Mouse (Mus musculus) lung, adult 2 months (tissue): Measurements from ENCODE around the gene Tns2. TPM values are rescaled to one million over a fixed set of nuclear protein-coding genes. Genes with fewer than 3 reads are reported as not detected.

Experiments
- DNase-seq: peaks from one replicate; pipeline ENCODE4 v3.0.0; 2022
- H3K4me1 ChIP-seq: fragments of 200-500 bp; 2 replicates; pipeline ENCODE4 v1.6.1; 2011; ENCODE audit warnings: low read length; ENCODE audit not compliant: control insufficient read depth, insufficient read depth
- H3K4me3 ChIP-seq: fragments of 200-500 bp; replicated peaks from 2 replicates; pipeline ENCODE3; 2011; ENCODE audit warnings: low read depth, mild to moderate bottlenecking, control low read depth, low read length; ENCODE audit errors: extremely low read depth
- CTCF ChIP-seq: fragments of 200-500 bp; IDR thresholded peaks from 2 replicates; pipeline ENCODE4 v1.5.1; 2011; ENCODE audit warnings: mild to moderate bottlenecking, low read length, control low read depth; ENCODE audit not compliant: insufficient read depth
- POLR2A ChIP-seq: fragments of 200-500 bp; IDR thresholded peaks from 2 replicates; pipeline ENCODE4 v1.6.1; 2011; ENCODE audit warnings: low read depth, mild to moderate bottlenecking, control low read depth, low read length, borderline replicate concordance; ENCODE audit errors: extremely low read depth
- WGBS: fragments of 180-500 bp; shearing (Covaris S2); methylation state at CpG from one replicate; pipeline ENCODE4 v1.1.7; 2018; 5-methylcytosine and 5-hydroxymethylcytosine counted together
- polyA plus RNA-seq: library from polyadenylated mRNA; depleted of rRNA; stranded (reverse); fragments of >200 nt; gene quantifications from 2 replicates; pipeline ENCODE4 v1.2.3, GENCODE M21; 2012

The Tns2 gene
- polyA plus RNA-seq, 1 experiment, result 255 TPM

DNA sequence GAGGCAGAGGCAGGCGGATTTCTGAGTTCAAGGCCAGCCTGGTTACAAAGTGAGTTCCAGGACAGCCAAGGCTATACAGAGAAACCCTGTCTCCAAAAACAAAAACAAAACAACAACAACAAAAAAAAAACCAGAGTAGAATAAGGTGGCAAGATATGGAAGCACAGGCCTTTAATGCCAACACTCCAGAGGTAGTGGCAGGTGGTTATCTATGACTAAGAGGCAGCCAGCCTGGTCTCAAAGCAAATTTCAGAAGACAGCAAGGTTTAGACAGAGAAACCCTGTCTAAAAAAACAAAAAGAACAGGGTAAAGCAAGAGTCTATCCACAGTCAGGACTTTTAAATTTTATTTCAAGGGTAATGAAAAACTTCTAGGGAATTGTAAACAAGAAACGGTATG lies 34.5 kb downstream of the Tns2 start:
- TF ChIP-seq CTCF (no peak), POLR2A (no peak)
- H3K4me3 ChIP-seq, result no peak overlapping the region
- no peak for DNase-seq
- peaks cover 11% of the 10 kb centered on the region for H3K4me1 ChIP-seq
- 57% methylated on average over 2 of the region's 2 CpGs for WGBS

DNA sequence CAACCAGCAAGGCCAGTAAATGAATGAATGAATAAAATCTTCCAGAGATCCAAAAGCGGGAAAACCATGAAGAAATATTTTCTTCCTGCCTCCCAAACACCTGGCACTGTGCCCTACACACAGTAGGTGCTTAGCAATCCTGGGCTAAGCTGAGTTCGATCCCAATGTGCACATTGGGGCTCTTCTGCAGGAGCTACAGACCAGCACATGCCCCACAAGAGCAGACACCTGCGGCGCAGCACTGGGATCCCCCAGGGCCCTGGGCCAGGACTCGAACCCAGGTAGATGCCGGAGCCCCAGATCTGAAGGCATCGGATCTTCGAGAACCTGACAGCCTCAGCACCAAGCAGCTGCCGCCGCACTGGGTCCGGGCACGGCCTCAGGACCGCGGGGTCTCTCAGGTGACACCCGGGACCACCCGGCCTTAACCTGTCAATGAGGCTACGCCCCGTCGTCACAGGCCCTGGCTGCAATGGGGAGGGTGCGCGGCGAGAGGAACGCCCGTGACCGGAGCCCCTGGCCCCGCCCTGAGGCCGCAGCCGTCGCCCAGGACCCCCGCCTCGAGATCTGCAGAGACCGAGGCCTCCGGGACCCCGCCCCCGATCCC lies 35.4 kb downstream of the Tns2 start:
- no peak for TF ChIP-seq CTCF
- no peak for TF ChIP-seq POLR2A
- peaks cover 11% of the 10 kb centered on the region for H3K4me1 ChIP-seq
- 2% methylated on average over 35 of the region's 35 CpGs for WGBS
- DNase-seq, result no peak
- peak overlapping the region; percentile 85 for H3K4me3 ChIP-seq

DNA sequence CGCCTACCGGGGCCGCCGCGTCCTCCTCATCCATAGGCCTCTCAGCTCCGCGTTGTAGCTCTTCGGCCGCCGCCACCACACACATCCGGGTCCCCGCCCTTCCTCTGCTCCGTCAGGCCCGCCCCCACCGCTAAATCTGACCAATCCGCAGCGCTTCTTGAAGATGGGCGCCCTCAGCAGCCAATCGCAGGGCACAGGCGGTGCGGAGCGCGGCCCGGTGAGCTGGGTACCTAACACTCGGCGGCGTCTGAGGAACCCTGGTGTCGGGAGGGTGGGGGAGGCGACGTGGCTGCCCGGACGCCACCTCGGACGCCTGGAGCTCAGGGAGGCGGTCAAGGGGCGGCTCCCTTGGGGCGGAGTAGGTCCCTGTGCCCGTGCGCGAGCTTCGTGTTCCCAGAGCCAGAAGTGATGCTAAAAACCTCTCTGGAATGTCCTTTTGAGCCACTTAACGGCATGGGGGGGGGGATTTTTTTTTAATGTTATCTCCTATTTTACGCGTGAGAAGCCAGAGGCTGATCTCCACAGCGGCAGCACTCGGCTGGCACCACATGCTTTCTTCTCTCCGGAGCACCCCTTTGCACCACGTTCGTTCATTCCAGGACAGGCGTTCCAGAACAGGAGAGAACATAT lies 36.0 kb downstream of the Tns2 start, which contains the start of gene Spryd3:
Spryd3 (minus strand) TSS at position 106 of the 630 bp plus-strand sequence.
- under 1% methylated on average over 50 of the region's 50 CpGs for WGBS
- DNase-seq, result peak; percentile 99
- H3K4me3 ChIP-seq, result peak within 1 kb of the TSS; percentile 85
- peak; percentile 40; the same call in 1 of the 2 replicates for TF ChIP-seq POLR2A
- no peak for TF ChIP-seq CTCF
- peaks cover 11% of the 10 kb centered on the region for H3K4me1 ChIP-seq

DNA sequence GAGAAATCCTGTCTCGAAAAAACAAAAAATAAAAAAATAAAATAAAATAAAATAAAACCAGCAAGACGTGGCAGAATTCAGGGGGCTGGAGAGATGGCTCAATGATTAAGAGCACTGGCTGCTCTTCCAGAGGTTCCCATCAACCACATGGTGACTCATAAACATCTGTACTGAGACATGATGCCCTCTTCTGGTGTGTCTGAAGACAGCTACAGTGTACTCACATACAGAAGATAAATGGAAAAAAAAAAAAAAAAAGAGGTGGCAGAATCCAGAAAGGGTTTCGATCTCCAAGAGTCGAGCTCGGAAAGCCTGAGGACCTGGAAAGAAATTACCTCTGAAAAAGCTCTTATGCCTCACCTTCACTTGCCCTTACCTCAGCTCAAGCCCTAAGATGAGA lies 40.9 kb downstream of the Tns2 start:
- peaks cover 6% of the 10 kb centered on the region for H3K4me1 ChIP-seq
- no peak for TF ChIP-seq CTCF
- no peak for TF ChIP-seq POLR2A
- H3K4me3 ChIP-seq, result no peak overlapping the region
- WGBS, result 86% methylated on average over 5 of the region's 5 CpGs
- no peak for DNase-seq

DNA sequence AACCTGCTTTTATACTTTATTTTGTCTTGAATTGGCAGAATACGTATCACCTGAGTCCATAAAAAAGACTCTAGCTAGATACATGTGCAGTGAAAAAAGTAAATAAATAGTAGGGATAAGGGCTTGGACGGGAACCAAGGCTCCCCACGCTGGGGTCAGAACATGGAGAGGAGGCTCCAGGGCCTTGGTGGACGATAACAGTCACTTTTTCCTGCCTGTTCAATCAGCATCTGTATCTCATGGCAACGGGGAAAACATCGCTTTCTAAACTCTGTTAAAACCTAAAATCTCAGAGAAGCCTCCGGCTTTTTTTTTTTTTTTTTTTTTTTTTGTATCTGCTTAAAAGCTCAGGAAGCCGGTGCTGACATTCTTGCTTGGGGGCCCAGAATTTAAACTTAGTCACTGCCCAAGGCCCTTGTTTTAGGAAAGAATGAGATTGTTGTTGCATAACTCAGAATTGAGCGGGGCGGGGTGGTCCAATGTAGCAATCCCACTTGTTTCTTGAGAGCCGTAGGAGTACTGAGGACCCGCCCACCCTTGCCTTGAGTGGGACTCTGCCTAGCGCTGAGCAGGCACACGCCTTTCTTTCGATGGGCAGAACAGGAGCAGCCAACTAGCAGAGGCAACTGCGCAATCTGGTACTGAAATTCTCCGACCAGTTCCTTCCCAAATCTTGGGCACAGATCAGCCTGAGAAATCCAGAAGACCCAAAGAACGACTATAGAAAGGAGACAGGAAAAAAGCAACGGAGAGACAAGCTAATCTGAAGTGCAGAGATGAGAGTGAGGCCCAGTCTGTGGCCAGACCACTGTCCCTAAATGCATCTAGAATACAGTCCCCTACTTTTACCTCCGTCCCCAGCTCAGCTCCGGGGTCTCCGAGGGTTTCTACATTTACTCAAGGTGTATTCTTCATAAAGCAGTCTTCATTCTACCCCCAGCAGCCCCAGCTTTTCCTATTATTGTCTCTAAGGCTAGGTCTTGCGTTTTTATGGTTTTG lies 43.0 kb downstream of the Tns2 start:
- DNase-seq, result peak; percentile 83
- WGBS, result 41% methylated on average over 23 of the region's 23 CpGs

DNA sequence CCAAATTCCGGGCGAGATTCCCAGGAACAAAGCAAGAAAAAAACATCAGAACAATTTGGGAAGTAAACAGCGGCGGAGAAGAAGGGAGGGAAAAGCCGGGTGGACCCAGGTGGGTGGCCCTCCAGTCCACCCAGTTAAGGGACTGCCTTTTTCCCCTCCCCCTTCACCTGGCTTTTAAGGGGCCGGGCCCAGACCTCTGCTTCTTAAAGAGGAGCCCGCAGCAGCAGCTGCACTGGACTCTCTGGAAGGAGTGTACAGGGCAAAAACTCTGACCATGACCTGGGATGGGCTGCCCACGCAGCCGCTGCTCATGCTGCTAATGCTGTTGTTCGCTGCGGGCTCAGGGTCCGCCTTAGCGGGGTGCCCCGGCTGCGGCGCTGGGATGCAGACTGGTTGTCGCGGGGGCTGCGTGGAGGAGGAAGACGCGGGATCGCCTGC lies 44.1 kb downstream of the Tns2 start, which contains the start of gene Igfbp6:
Igfbp6 (plus strand) TSS at position 89 of the 438 bp plus-strand sequence.
- WGBS, result 17% methylated on average over 22 of the region's 22 CpGs
- peak; percentile 48 for DNase-seq
- H3K4me3 ChIP-seq, result peak within 1 kb of the TSS; percentile 64
- H3K4me1 ChIP-seq, result 0 out of 2 replicates have a peak, but pooled peaks cover 2% of the 10 kb centered on the region
- peak; percentile 86; the same call in 1 of the 2 replicates for TF ChIP-seq POLR2A
- TF ChIP-seq CTCF, result no peak

More for the DNA sequence above, 43.0 kb downstream of the Tns2 start:
- no peak for TF ChIP-seq CTCF
- TF ChIP-seq POLR2A, result peak; percentile 93; the same call in 1 of the 2 replicates
- Histone ChIP-seq H3K4me3 (no peak overlapping the region), H3K4me1 (0 out of 2 replicates have a peak, but pooled peaks cover 2% of the 10 kb centered on the region)

DNA sequence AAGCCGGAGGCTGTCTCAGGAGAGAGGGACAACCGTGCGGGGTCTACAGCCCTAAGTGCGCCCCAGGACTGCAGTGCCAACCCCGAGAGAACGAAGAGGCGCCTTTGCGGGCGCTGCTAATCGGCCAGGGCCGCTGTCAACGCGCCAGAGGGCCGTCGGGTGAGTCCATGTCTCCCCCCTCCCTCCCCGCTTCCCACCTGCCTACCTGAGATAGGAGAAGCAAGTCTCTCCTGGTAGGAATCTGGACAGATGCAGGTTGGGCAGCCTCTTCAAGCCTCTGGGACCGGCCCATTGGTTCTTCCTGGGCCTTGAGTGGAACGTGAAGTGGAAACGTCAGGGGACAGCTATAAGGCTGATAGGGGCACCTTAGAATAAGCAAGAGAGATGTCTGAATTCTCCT lies 44.5 kb downstream of the Tns2 start:
- TF ChIP-seq POLR2A (no peak), CTCF (no peak)
- Histone ChIP-seq H3K4me1 (0 out of 2 replicates have a peak, but pooled peaks cover 2% of the 10 kb centered on the region), H3K4me3 (peak overlapping the region; percentile 64)
- 37% methylated on average over 19 of the region's 19 CpGs for WGBS
- DNase-seq, result no peak

DNA sequence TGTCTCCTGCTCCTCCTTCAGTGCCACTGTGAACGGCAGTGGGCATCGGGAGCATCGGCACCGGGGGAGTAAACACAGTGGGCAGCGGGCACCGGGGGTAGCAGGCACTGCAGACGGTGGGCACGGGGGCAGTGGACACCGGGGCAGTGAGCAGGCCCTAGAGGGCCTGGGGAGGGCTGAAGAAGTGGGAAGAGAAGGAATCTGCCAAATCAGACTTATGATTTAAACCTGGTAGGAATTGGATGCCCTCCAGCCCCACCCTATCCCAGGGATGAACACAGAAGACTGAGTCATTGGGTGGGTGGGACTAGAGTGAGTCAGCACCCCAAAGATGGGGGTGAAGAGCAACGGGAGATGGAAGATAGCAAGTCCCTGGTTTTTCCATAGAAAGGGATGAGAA lies 45.1 kb downstream of the Tns2 start:
- Histone ChIP-seq H3K4me1 (0 out of 2 replicates have a peak, but pooled peaks cover 2% of the 10 kb centered on the region), H3K4me3 (peak overlapping the region; percentile 64)
- DNase-seq, result no peak
- TF ChIP-seq CTCF (no peak), POLR2A (no peak)
- 78% methylated on average over 10 of the region's 10 CpGs for WGBS

DNA sequence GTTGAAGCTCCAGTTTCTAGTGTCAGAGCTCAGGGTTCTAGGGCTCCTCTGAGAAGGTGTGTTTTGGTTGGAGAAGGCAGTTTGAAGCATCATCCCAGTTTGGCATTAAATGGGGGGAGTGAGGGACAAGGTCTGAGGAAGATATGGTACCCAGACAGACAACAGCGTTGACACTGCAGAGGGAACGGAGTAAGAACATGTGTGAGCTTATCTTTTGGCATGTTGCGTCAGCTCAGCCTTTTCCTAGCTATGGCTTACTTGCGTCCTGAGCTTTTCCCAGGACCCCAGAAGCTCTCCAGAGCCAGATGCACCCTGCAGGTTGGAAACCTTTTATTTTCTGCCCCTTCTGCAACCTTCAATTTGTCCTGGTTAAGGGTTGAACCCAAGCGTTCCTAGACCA lies 45.9 kb downstream of the Tns2 start:
- TF ChIP-seq CTCF (no peak), POLR2A (no peak)
- WGBS, result 81% methylated on average over 5 of the region's 5 CpGs
- H3K4me3 ChIP-seq, result no peak overlapping the region
- H3K4me1 ChIP-seq, result 0 out of 2 replicates have a peak, but pooled peaks cover 5% of the 10 kb centered on the region
- no peak for DNase-seq
